Mouse (Mus musculus): Measurements from ENCODE around the gene Kat7.

The Kat7 gene

GRCm38 (mm10) chr11:95282331-95282730 lies 27.7 kb downstream of the Kat7 start:
- DNase-seq (ENCODE audit: low spot score in 2 of 2): no peak

DNA sequence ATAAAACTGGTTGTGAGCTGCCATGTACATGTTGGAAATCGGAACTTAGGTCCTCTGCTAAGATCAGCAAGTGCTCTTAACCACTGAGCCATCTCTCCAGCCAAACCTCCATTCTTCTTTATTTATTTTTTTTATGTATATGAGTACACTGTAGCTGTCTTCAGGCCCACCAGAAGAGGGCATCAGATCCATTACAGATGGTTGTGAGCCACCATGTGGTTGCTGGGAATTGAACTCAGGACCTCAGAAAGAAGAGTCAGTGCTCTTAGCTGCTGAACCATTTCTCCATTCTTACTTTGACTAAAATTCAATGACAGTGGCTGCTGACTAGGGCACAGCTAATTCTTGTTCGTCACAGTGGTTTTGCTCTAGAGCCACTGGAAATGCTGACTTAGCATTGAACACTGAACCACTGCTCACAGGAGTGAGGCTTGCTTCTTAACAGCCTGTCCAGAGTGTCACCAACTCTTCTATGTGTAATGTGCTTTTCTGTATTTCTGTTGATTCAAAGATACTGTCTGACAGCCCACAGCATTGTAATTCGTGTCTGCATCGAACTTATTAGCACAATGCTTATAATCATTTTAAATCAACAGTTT lies 30.9 kb downstream of the Kat7 start:
- no peak for DNase-seq (ENCODE audit: low spot score in 2 of 2)

- no peak for DNase-seq (ENCODE audit: low spot score in 2 of 2)
These were observed 34.0 kb downstream of the Kat7 start for GRCm38 (mm10) chr11:95276056-95276455.

GRCm38 (mm10) chr11:95274613-95275012 lies 35.4 kb downstream of the Kat7 start:
- no peak for DNase-seq (ENCODE audit: low spot score in 2 of 2)

GRCm38 (mm10) chr11:95273661-95274060 lies 36.4 kb downstream of the Kat7 start:
- no peak for DNase-seq (ENCODE audit: low spot score in 2 of 2)

DNA sequence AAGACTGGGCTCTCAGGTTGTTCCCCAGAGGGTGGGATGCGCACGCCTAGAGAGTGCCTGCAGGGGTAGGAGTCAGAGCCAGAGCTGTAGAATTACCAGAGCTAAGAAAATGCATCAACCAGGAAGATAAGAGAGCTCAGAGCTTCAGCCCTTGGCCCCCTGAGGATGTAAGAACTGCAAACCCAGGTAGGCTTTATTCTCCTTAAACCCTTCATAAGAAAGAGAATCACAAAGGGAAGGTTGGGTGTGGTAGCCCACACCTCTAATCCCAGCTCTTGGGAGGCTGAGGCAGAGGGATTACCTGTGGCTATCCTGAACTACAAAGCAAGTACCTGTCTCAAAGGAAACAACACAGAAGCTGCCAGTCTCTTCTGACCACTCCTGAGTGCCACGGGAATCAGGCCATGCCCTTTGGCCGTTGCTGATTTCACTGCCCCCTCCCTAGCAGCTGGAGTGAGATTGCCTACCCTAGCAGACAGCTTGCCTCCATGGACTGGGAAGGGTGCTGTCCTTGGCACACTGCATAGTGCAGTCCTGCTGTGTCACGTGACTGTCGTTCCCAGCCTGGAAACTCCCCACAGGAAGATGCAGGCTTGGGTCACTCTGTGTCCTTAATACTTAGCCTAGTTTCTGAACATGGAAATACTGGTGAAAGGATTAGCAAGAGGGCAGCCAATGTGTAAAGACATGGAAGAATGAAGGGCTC lies 43.4 kb downstream of the Kat7 start:
- DNase-seq (ENCODE audit: low spot score in 2 of 2): no peak

- DNase-seq (ENCODE audit: low spot score in 2 of 2): no peak
These were observed 45.5 kb downstream of the Kat7 start for GRCm38 (mm10) chr11:95264455-95265013.

DNA sequence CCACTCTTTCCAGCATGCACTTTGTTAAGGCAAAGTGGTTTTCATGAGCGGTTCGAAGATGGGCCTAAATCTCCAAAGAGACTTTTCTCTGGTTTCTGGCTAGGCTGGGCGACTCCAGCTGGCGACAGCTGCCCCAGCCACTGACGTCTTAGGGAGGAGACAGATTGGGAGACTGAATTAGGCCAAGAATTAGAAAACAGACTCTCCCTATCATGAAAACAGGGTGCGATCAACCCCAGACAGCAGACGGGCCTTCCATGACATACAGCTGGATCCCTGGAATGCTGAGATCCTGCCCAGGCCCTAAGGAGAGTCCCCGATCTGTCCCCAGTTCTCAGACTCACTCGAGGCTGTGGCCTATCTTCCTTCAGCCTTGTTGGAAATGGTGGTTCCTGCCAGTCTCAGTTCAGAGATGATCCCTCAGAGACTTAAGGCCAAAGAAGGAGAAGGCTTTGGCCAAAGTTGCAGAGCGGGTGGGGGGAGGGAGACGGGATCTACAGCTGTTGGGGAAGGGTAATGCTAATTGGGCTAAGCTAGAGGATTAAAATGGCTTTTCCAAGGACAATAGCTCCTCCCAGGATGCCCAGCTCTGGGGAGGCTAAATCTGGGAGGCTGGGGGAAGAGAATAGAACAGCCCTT lies 46.1 kb downstream of the Kat7 start:
- DNase-seq (ENCODE audit: low spot score in 2 of 2): no peak

DNA sequence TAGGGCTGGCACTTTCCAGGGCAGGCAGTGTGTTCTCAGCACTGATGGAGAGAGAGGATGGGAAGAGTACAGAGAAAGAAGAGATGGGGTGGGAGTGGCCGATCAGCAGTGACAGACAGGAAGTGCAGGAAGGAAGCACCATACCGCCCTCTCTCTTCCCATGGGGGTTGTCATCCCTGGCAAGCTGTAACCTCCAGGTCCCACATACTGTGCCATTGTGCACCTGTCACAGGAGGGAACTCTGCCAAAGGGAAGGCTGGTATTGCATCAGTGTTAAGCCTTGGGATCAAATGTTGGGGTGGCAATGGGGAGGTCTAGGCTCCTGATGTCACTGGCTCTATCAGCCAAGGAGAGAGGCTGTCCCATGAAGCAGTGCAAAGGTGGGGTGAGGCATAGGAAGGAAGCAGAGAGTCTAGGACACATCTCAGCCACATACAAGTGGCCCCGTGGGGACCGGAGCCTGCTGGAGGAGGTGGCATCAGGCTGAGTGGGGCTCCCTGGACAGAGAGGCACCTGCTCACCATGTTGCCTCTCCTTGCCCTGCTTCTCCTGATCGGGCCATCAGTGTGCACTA lies 48.8 kb downstream of the Kat7 start, which contains the start of gene Tac4:
Gene Tac4 (plus strand): TSS at position 352 of the 574 bp plus-strand sequence.
- DNase-seq (ENCODE audit: low spot score in 2 of 2): no peak

DNA sequence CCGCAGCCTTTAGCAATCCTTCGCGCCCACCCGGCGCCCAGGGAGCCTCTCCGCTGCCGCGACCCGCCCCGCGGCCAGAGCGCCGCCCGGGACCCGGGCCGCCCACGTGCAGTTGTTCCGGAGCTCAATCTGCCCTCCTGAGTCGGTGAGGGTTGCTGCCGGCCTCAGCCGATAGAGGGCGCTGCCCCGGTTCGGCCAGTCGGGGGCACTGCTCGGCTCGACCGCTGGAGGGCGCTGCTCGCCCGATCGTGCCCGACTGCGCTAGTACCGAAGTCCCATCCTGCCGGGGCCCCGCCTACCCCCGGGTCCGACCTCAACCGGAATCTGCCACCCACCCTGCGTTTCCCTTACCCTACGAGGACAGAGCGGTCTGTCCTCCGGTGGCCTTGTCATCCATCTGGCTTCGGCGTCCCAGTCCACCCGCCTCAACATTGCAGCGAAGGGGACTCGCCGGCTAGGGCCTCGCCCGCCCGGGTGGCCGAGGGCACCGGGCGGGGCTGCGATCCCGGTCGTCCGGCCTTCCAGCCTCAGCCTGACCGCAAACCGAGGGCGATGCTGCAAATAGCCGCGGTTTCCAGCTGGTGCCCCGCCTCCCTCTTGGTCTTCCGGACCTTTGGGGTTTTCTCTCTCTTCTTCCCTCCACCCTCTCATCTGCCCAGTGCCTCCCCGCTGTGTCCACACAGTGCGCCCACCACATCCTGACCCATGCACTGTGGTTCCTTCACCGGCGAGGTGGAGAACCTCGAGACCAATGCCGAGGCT lies 50.8 kb downstream of the Kat7 start:
- peak; percentile 80 to 87 for DNase-seq (ENCODE audit: low spot score in 2 of 2)

DNA sequence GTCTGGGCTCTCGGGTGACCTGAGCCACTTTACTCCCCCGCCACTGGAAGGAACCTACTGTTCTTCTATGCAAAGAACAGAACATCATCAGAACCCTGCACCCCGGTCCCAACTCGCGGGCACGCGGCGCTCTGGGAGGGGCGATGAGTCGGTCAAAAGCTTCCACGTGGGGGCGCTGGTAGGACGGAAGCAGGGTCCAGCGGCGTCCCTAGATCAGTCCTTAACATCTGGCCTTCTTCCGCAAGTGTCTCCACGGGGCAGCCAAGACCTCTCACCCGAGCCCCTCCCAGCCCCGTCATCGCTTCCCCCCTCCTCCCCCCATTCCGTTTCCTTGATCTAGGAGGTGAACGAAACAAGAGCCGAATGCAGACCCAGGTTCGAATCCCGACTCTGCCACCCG lies 51.6 kb downstream of the Kat7 start:
- DNase-seq (ENCODE audit: low spot score in 2 of 2): peak; percentile 50 to 74

DNA sequence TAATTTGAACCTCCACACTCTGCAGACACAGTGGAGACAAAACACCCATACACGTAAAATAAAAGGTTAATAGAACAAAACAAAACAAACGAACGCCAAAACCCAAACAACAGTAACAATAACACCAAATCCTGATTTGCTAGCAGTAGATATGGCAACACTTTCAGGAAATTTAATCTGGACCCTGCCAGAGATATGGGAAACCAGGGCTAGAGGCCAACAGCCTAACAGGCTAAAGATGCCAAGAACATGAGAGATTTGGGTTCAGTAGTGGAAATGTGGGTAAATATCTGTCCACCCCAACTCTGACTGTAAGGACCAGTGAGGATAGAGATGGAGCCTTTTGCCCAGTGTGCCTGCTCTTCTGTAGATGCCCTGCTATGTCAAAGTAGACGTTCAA lies 52.1 kb downstream of the Kat7 start:
- DNase-seq (ENCODE audit: low spot score in 2 of 2): no peak

DNA sequence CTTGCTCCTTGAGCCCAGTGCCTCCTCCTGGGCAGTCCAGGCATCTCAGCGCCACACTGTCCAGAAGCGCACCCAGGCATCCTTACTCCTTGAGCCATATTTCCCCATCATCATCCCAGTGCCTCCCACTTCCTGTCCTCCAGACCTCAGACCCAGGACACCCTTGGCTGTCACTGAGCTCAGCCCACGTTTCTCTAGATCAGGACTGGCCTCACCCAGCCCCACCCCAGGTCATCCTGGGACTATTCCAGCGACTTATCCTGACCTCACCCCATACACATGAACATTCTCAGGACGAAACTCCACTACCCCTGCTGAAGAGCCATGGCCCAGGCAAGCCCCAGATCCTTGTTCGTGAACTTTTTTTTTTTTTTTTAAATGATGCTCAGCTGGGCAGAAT lies 54.3 kb downstream of the Kat7 start:
- DNase-seq (ENCODE audit: low spot score in 2 of 2): no peak

DNA sequence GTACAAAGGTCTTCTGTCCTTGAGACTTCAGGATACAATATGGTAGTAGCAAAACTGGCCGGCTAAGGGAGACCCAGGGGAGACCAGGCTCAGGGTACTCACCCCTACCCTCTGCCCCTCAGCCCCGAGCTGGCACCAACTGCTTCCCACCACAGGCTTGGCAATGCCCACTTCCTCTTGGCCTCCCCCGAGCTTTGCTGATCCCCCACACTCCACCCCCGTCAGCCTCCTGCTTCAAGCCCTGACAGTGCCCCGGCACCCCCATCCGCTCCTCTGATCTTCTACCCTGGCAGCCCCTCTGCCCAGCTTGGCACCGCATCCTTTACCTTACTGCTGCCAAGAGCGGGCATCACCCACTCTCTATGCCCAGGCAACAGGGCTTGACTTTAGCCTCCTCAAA lies 55.9 kb downstream of the Kat7 start:
- DNase-seq (ENCODE audit: low spot score in 2 of 2): no peak

DNA sequence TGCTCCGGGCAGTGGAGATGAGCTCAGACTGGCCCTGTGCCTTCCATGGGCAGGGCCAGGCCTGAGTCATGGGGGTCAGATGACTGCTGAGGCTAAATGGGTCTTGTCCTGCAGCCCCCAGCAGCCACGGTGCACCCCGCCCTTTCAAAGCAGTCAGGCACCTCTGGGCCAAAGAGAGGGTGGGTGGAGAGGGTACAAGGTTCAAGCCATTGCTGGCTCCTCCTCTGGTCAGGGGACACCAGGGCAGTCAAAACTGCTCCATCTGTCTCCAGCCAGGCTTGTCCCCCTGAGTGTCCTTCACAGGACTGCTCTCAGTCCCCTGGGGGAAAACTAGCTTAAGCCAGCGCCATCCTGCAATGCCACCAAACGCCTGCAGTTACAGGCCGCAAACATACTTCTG lies 57.9 kb downstream of the Kat7 start:
- no peak for DNase-seq (ENCODE audit: low spot score in 2 of 2)

- peak in 1 of 2 experiments; percentile 72 for DNase-seq (ENCODE audit: low spot score in 2 of 2)
These were observed 58.8 kb downstream of the Kat7 start for GRCm38 (mm10) chr11:95251295-95251694.

DNA sequence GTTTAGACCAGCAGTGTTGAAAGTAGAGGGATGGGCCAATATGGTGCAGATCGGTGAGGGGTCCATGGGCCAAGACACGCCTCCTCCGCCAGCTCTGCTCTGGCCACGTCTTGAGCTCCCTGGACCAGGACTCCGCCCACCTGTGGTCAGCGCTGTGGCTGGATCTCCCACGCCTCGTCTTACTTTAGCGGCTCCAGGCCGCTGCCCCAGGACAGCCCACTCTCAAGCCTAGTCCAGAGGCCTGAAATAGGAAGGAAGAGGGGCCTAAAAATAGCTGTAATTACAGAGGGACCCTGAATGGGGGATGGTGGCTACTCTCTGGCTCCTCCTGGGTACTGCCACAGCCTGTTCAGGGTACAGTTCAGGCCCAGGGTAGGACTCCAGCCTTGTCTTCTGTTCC lies 59.9 kb downstream of the Kat7 start:
- no peak for DNase-seq (ENCODE audit: low spot score in 2 of 2)

- DNase-seq (ENCODE audit: low spot score in 2 of 2): no peak
These were observed 63.0 kb downstream of the Kat7 start for GRCm38 (mm10) chr11:95247065-95247464.

GRCm38 (mm10) chr11:95245456-95245855 lies 64.6 kb downstream of the Kat7 start:
- no peak for DNase-seq (ENCODE audit: low spot score in 2 of 2)

DNA sequence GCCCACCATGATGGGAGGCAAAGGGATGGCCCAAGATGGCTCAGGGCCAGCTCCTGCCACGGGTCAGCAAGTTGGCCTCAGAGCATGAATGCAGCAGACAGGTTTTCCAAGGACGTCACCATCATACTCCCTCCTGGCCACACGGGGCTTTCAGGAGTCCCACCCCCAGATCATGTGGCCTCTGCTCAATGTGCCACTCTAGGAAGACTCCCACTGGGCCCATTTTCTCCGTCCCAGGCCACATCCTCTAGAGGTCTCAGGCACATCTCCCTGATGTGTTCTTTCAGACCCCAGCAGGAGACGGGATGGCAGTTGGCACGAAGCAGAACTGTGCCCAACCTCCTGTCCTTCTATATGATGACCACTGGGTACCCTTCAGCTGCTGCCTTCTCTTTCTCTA lies 67.4 kb downstream of the Kat7 start:
- no peak for DNase-seq (ENCODE audit: low spot score in 2 of 2)

DNA sequence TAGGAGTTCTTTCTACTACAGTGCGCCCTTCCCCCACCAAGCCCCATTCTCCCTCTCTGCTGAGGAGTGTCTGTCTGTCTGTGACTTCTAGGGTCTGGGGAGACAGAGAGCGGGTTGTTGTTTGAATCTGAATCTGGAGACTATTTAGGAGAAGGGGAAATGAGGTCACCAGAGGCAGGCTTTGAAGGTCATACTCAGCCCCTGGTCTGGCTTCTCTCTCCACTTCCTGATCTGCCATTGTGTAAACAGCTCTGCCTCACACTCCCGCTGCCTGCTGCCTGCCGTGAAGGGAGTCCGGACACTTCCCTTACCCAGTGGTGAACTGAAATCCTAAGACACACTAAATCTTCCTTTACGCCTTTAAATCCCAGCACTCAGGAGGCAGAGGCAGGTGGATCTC lies 71.6 kb downstream of the Kat7 start:
- DNase-seq (ENCODE audit: low spot score in 2 of 2): no peak

DNA sequence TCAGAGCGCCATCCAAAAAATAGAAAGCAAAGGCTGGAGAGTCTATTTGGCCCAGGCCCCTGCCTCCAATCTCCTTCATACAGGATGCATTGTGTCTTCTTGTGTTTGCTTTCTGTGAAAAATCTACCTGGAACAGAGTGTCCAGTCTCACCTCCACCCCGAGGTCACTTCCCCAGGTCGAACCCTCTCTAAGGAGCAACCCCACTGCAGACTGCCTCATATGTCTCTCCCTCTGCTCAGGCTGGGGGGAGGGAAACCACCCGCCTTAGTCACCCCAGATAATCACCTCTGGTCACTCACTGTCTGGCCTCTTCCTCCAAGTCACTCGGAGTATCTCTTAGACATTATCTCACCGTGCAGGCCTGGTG lies 77.7 kb downstream of the Kat7 start:
- DNase-seq (ENCODE audit: low spot score in 2 of 2): no peak

Measured in frontal cortex, postnatal 10 days (tissue).